Comparison of ENCODE assay signal across 14 mouse cellular contexts in the genomic region with DNA sequence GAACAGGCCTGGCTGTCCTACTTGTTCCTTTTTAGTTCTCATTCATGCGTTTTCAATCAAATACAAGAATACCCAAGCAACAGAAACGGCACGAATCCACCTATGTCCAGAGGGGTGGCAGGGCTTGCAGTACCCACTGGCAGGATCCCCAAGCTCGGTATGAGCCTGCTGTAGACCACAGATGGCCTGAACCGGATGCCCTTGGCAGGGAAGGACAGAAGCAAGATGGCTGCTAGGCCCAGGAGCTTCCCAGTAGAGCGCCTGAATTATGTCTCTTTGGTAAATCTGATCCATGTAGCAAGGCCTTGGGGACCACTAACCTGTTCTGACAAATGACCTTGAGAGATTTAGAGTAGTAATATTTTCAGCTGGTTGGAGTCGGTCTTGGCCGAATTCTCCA.
"Had no signal": no experiment of that assay in that cellular context is flagged by ENCODE, and none has a peak within 500 bp of the region (broad histone marks: within the 10 kb centered on the region; RNA-seq: fewer than 3 reads in every experiment).

No protein-coding gene starts in this region.

- DNase-seq: kidney, postnatal 36 days; lung, embryonic 14.5 days; lung, postnatal 10 days; lung, postnatal 4 days; right cerebral cortex, postnatal 4 days; spleen, adult 18-20 months; thymus, adult 2 months; thymus, postnatal 4 days had no signal

- H3K4me3 ChIP-seq: limb, embryonic 15.5 days; liver, embryonic 12.5 days; midbrain, embryonic 15.5 days; neural tube, embryonic 12.5 days; stomach, embryonic 15.5 days had no signal

- H3K27ac ChIP-seq: kidney, postnatal 0 days; limb, embryonic 15.5 days; liver, embryonic 12.5 days; midbrain, embryonic 15.5 days; neural tube, embryonic 12.5 days; stomach, embryonic 15.5 days had no signal
